Mouse (Mus musculus): ENCODE measurements around the gene Glt28d2. TPM values are rescaled to one million over a fixed set of nuclear protein-coding genes. Genes with fewer than 3 reads are reported as not detected.
A peak's percentile ranks its signal among the peaks of the same experiment; 100 is the strongest.

Gene Glt28d2
- total RNA-seq, 4 experiments from 2014 or later: 4.4 to 7.7 (median 5.2) TPM

- peak; percentile 22 for DNase-seq (ENCODE audit: low spot score)
Observed at GRCm38 (mm10) chr3:85827283-85827682, 60.0 kb downstream of the Glt28d2 start.

DNA sequence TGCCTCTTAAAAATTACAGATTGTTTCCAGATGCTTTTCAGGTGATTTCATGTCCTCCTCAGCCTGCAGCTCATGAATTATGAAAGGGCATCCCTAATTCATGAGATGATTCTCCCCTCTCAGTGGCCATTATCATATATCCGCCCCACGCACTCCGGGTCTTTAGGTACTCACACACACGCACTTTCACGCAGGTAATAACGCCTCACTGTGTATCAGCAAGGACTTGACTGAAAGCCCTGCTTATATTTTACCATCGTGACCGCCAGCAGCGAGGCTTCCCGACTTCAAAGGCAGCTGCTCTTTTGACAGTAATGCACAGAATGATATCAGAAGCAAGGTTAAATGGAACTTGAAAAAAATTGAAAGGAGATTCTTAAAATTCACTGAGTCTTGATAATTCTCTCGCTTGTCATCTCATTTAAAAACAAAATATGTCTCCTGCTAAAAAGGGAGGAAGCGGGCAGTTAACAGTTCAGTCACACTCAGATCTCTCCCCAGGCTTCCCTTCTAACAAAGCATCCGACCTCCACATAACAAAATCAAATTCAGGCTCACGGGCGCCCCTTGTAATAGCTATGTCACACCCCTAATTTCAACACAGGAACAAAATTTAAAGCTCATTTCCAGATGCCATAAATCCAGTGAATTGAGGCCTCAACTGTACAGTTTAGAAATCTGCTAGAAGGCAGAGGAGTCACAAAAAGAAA lies 66.3 kb downstream of the Glt28d2 start:
- no peak for DNase-seq (ENCODE audit: low spot score)

Other genes starting within 250 kb of the Glt28d2 start
- gene Fam160a1, start 70.2 kb downstream of the Glt28d2 start, total RNA-seq (2022): 10 to 100 TPM; 54.1 to 61.6 (median 58.5) TPM
- 10 to 100 TPM; 36.8 to 49.5 (median 39.2) TPM for gene Gm37240, start within 50 bp of the Glt28d2 start, total RNA-seq (2022)
- 10 to 100 TPM; 17.8 to 23.5 (median 20.5) TPM for gene Sh3d19, start 83.6 kb upstream of the Glt28d2 start, total RNA-seq (2022)
- not detected for gene Prss48, start 115.0 kb upstream of the Glt28d2 start, total RNA-seq (2022)